Mouse (Mus musculus) effector memory CD4-positive, alpha-beta T cell, adult 5 months (primary cell): ENCODE data around the gene Mki67. TPM values are rescaled to one million over a fixed set of nuclear protein-coding genes. Genes with fewer than 3 reads are reported as not detected.

ENCODE experiments used
- polyA plus RNA-seq: library from polyadenylated mRNA; unstranded; fragments of 100-300 nt; shearing (Covaris generic); gene quantifications from one replicate; pipeline ENCODE4 v1.2.1, GENCODE M21; 2017

Mki67 gene
- polyA plus RNA-seq, result 1.0 TPM

DNA sequence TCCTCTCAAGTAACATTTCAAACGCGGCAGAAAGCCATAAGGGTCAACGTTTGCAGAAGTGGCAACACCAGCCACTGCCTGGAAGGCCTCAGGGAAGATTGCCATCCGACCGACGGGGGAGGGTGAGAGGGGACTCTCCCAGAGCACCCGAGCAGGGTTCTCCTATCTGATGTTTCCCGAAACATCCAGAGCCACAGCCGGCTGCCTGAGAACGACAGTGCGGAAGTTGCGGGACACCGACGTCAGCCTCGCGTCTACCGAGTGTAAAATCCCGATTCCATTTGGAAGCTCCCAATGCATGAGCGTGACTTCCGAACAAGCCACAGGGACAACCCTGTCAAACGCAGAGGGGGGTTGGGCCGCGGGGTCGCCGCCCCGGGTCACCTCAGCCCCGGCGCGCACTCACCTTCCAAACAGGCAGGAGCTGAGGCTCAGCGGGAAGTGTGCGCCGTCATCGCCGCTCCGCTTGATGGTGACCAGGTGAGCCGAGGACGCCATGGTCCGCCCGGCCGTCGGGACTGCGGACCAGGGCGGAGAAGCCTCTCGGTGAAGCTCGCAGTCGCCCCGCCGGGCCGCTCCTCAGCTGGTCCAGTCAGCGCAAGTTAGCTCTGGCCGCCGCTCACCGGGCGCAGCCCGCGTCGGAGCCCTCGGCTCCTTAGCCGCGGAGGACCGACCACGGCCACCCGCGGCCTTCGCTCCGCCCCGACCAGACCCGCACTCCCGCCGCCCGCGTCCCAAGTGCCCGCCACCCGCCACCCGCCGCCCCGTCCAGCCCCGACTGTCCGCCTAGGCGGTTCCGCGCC lies at the start of gene Mki67:
TSS of gene Mki67 (minus strand) at position 720 of the 803 bp plus-strand sequence.

Other genes starting within 250 kb of the Mki67 start
- gene Clrn3, start 187.7 kb downstream of the Mki67 start, polyA plus RNA-seq, result not detected
- gene Ptpre, start 178.9 kb downstream of the Mki67 start, polyA plus RNA-seq, result 32.7 TPM